Mouse (Mus musculus): ENCODE measurements around the gene Tmem165.

The Tmem165 gene

GRCm38 (mm10) chr5:76175051-76175450 lies 8.6 kb upstream of the Tmem165 start:
- no peak for DNase-seq (ENCODE audit: low spot score)

- DNase-seq (ENCODE audit: low spot score): no peak
Measured at GRCm38 (mm10) chr5:76176411-76176810, 7.3 kb upstream of the Tmem165 start.

- DNase-seq (ENCODE audit: low spot score): no peak
Measured at GRCm38 (mm10) chr5:76176841-76177240, 6.8 kb upstream of the Tmem165 start.

GRCm38 (mm10) chr5:76177664-76178063 lies 6.0 kb upstream of the Tmem165 start:
- no peak for DNase-seq (ENCODE audit: low spot score)

- no peak for DNase-seq (ENCODE audit: low spot score)
Measured at GRCm38 (mm10) chr5:76179171-76179570, 4.5 kb upstream of the Tmem165 start.

GRCm38 (mm10) chr5:76179791-76180190 lies 3.9 kb upstream of the Tmem165 start:
- no peak for DNase-seq (ENCODE audit: low spot score)

- DNase-seq (ENCODE audit: low spot score): no peak
Measured at GRCm38 (mm10) chr5:76182326-76182725, 1.4 kb upstream of the Tmem165 start.

DNA sequence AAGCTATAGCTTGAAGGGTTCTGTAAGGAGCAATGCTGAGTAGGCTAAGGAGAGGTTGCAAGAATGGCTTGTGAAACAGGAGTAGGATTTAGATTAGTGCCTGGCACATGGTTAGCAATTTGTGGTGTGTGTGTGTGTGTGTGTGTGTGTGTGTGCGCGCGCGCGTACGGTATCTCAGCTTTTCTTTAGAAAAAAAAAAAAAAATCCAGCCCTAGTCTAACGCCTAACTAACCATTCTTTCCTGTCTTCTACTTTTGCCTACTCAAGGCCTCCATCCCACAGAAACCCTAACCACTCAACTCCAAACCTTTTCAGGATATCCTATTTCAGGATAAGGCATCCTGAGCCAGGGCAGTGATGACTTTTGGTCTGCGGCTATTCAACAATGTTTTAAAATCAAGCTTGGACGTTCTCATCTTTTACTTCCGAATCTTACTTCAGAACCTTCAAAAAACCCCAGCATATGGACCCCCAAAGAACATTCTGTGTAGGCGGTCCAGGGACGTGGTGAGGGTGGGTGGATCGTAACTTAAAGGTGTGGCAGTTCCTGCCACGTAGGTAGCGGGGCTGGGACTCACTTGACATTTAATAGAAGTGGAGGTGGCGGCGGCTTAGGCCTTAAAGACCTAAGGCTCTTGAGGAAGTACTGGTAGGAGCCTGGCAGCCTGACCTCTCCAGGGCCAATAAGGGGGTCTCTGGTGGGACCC lies 484 bp upstream of the Tmem165 start:
- no peak for DNase-seq (ENCODE audit: low spot score)

- peak; percentile 54 for DNase-seq (ENCODE audit: low spot score)
Measured at GRCm38 (mm10) chr5:76184286-76185080, 803 bp downstream of the Tmem165 start.

DNA sequence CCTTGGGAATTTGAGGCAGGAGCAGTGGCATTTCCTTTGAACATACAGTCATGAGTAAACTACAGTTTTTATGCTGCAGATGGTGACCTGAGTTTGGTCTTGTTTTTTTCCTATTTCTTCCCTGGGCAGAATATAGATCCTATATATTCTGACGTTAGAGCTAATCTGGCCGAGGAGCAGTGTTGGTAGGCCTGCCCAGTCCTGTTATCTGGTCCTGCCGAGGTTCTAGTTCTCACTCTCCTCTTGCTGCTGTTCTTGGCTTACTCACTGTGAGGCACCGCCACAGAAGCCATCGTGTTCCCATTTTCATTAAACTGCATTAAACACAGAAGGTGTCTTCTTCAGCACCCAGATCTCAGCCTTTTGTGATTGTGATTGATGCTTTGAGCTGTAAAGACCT lies 4.2 kb downstream of the Tmem165 start:
- no peak for DNase-seq (ENCODE audit: low spot score)

DNA sequence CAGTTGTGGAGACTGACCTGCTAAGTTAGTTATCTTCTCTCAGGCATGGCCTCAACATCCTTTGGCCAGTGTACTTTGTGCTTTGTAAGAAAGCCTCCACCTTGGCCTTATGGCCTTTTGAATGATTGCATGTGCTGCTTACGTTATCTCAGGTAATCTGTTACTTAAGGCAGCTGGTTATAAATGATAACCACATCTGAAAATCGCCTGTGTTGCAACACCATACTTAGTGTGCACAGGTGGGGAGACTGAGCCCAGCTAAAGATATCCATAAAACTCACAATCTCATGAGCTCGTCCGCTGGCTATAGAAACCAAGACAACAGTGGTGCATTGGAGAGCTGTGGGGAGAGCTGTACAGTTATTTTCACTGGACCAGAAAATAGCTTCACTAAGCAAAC lies 6.9 kb downstream of the Tmem165 start:
- DNase-seq (ENCODE audit: low spot score): no peak

GRCm38 (mm10) chr5:76193075-76193474 lies 9.4 kb downstream of the Tmem165 start:
- no peak for DNase-seq (ENCODE audit: low spot score)

- DNase-seq (ENCODE audit: low spot score): no peak
Measured at GRCm38 (mm10) chr5:76194377-76194945, 10.8 kb downstream of the Tmem165 start.

- no peak for DNase-seq (ENCODE audit: low spot score)
Measured at GRCm38 (mm10) chr5:76199346-76199745, 15.7 kb downstream of the Tmem165 start.

DNA sequence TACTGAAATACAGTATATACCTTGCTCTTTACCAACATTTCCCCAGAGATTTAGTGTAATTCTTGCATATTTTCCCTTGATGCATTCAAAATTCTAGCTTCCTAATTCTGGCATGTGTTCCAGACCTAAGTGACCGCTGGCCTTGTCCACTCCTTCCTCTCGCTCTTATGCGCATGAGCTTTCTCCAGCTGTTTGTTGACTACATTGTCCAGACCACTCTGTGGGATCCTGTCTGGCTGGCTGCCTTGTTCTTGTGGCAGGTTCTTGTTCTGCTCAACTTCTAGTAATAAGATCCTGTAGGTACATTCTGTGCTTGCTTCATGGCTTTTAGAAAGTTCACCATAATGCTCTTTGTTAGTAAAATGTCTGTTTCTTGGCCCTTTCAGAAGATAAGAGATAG lies 19.5 kb downstream of the Tmem165 start:
- no peak for DNase-seq (ENCODE audit: low spot score)

- no peak for DNase-seq (ENCODE audit: low spot score)
Measured at GRCm38 (mm10) chr5:76205886-76206285, 22.2 kb downstream of the Tmem165 start.

DNA sequence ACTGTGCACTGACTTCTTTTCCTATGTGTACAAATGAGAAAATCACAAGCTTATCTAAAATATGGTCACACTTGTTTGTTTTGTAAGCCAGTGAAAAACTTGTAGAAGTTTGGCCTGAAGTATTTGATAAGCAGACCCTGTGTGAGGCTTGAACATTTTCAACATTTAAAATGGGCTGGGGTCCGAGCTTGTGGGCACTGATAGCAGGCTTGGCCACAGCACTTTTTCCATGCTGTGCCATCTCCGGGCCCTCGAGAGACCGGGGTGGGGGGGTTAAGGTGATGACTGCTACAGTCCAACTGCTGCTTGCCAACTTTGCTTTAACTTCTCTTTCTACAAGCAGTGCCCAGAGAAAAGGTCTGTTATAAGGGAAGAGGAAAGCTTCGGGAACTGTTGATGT lies 24.4 kb downstream of the Tmem165 start:
- DNase-seq (ENCODE audit: low spot score): no peak

GRCm38 (mm10) chr5:76216691-76217090 lies 33.0 kb downstream of the Tmem165 start:
- DNase-seq (ENCODE audit: low spot score): no peak

DNA sequence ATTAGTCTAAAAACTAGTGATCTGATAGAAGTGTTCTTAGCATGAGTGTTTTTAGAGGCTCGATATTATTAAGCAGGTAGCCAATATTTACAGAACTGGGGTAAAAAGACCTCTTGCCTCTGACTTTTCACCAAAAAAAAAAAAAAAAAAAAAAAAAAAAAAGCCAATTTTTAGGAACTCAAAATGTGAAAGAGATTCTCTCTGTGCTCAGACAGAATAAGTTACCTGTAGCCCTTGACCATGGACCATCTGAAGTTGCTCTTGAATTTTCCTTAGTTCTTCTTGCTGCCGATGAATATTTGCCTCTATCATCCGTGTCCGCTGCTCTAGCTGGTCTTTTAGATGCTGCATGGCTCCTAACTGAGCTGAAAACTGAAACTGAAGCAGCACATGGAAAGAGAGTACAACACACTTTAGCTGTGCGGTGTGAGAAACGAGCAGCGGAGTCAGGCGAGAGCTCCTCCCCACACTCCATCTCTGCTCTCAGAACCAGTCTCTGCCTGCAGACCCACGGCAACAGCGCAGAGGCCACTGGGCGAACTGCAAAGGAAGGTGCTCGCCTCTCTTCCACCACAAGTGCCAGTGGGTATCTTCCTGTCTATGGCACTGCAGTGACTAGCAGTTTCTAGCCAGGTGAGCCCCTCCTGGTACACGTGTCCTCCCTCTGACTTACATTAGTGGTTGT lies 47.6 kb downstream of the Tmem165 start:
- no peak for DNase-seq (ENCODE audit: low spot score)

GRCm38 (mm10) chr5:76243274-76243673 lies 59.6 kb downstream of the Tmem165 start:
- DNase-seq (ENCODE audit: low spot score): no peak

- no peak for DNase-seq (ENCODE audit: low spot score)
Measured at GRCm38 (mm10) chr5:76243929-76244328, 60.2 kb downstream of the Tmem165 start.

- DNase-seq (ENCODE audit: low spot score): no peak
Measured at GRCm38 (mm10) chr5:76244430-76244829, 60.8 kb downstream of the Tmem165 start.

DNA sequence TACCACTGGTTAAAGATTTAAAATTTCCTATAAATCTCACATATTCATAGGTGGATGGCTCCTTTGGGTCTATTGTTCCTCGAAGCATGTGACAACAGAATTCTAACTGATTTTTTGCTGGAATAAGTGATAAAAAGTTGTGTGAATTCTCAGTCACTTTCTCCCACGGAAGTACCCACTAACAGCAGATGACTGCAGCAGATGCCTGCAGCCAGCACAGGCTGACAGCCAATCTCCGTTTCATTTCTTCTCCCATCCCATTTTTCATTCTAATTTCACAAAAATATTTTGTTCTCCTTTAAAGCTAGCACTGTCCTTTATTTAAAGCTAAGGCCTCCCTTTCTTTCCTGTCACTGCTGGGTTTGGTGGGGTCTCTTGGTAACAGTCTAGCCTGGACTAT lies 61.7 kb downstream of the Tmem165 start:
- no peak for DNase-seq (ENCODE audit: low spot score)
